Mouse (Mus musculus) intestine, postnatal 0 days (tissue): ENCODE data around the gene Jrkl. TPM values are rescaled to one million over a fixed set of nuclear protein-coding genes. Genes with fewer than 3 reads are reported as not detected.
A peak's percentile ranks its signal among the peaks of the same experiment; 100 is the strongest.

ENCODE experiments used
- ATAC-seq: fragments of 200-750 bp; cut with Nextera tagmentation; 2 replicates; pipeline ENCODE4 v1.8.0; 2017; ENCODE audit warnings: mild to moderate bottlenecking, moderate TSS enrichment, moderate library complexity
- H3K27ac ChIP-seq: fragments of 300-500 bp; sonication (generic); 2 replicates; pipeline ENCODE4 v1.5.1; 2014; ENCODE audit warnings: mild to moderate bottlenecking, low read depth, low read length, moderate library complexity
- H3K27me3 ChIP-seq: fragments of 300-500 bp; sonication (generic); replicated peaks from 2 replicates; pipeline ENCODE4 v1.6.1; 2014; ENCODE audit warnings: low read length, mixed read lengths; ENCODE audit not compliant: control insufficient read depth, insufficient read depth
- H3K36me3 ChIP-seq: fragments of 300-500 bp; sonication (generic); 2 replicates; pipeline ENCODE4 v1.6.1; 2014; ENCODE audit warnings: mild to moderate bottlenecking, moderate library complexity; ENCODE audit not compliant: control insufficient read depth, insufficient read depth
- H3K4me1 ChIP-seq: fragments of 300-500 bp; sonication (generic); replicated peaks from 2 replicates; pipeline ENCODE4 v1.6.1; 2014; ENCODE audit warnings: antibody characterized with exemption, low read length, mixed read lengths; ENCODE audit not compliant: control insufficient read depth, insufficient read depth
- H3K4me2 ChIP-seq: fragments of 300-500 bp; sonication (generic); replicated peaks from 2 replicates; pipeline ENCODE4 v1.6.1; 2014; ENCODE audit warnings: low read depth, mild to moderate bottlenecking, moderate library complexity
- H3K4me3 ChIP-seq: fragments of 300-500 bp; sonication (generic); 2 replicates; pipeline ENCODE4 v1.5.1; 2014; ENCODE audit warnings: low read depth, low read length
- H3K9ac ChIP-seq: fragments of 300-500 bp; sonication (generic); 2 replicates; pipeline ENCODE4 v1.6.1; 2014; ENCODE audit warnings: mild to moderate bottlenecking, low read depth, low read length
- H3K9me3 ChIP-seq: fragments of 300-500 bp; sonication (generic); 2 replicates; pipeline ENCODE4 v1.6.1; 2016; ENCODE audit warnings: mixed run types; ENCODE audit not compliant: control insufficient read depth
- CTCF ChIP-seq: sonication (generic); IDR thresholded peaks from 2 replicates; pipeline ENCODE4 v1.5.1; 2016; ENCODE audit warnings: low read depth, mild to moderate bottlenecking, control low read depth, antibody characterized with exemption, moderate library complexity
- WGBS: fragments of 180-500 bp; shearing (Covaris S2); extraction: QIAGEN DNeasy Blood & Tissue Kit; methylation state at CpG from one replicate; pipeline ENCODE4 v1.1.7; 2014; 5-methylcytosine and 5-hydroxymethylcytosine counted together
- polyA plus RNA-seq: library from polyadenylated mRNA; unstranded; fragments of >200 nt; fragmentation: Nextera tagmentation; extraction: Ambion mirVana; gene quantifications from 2 replicates; pipeline ENCODE4 v1.2.1, GENCODE M21; 2015

The Jrkl gene
- polyA plus RNA-seq, 1 experiment from 2014 or later, result 6.9 TPM

GRCm38 (mm10) chr9:13248104-13248503 lies 2.5 kb upstream of the Jrkl start:
- H3K27ac ChIP-seq, result no peak overlapping the region
- H3K27me3 ChIP-seq, result no peaks in the 10 kb centered on the region
- no peak for ATAC-seq
- no peaks in the 10 kb centered on the region; the same call in 1 of the 2 replicates for H3K36me3 ChIP-seq
- peak overlapping the region; percentile 89; the same call in 1 of the 2 replicates for H3K4me2 ChIP-seq
- no peak overlapping the region for H3K9ac ChIP-seq
- H3K4me1 ChIP-seq, result peaks cover 4% of the 10 kb centered on the region; the same call in 1 of the 2 replicates
- no peak overlapping the region for H3K4me3 ChIP-seq
- 94% methylated on average over 4 of the region's 4 CpGs for WGBS
- H3K9me3 ChIP-seq, result no peaks in the 10 kb centered on the region
- no peak for TF ChIP-seq CTCF

- Histone ChIP-seq H3K4me1 (peaks cover 4% of the 10 kb centered on the region; the same call in 1 of the 2 replicates), H3K27ac (peak within 1 kb of the TSS; percentile 80), H3K36me3 (no peaks in the 10 kb centered on the region), H3K9ac (peak within 1 kb of the TSS; percentile 60), H3K4me2 (peak within 1 kb of the TSS; percentile 89), H3K4me3 (peak within 1 kb of the TSS; percentile 66), H3K9me3 (no peaks in the 10 kb centered on the region), H3K27me3 (no peaks in the 10 kb centered on the region)
- 0 out of 2 replicates have a peak, but pooled peaks have one; percentile 8 for TF ChIP-seq CTCF
- peak; percentile 100 for ATAC-seq
- 3% methylated on average over 25 of the region's 39 CpGs for WGBS
Measured at GRCm38 (mm10) chr9:13246815-13247638, 1.4 kb upstream of the Jrkl start, which contains the start of gene Ccdc82. Gene Ccdc82, plus strand, starts transcription at chr9:13246955.

- Histone ChIP-seq H3K9ac (no peak overlapping the region), H3K27ac (no peak overlapping the region), H3K4me2 (no peak overlapping the region), H3K4me1 (peaks cover 4% of the 10 kb centered on the region; the same call in 1 of the 2 replicates), H3K9me3 (no peaks in the 10 kb centered on the region), H3K36me3 (no peaks in the 10 kb centered on the region), H3K27me3 (no peaks in the 10 kb centered on the region), H3K4me3 (no peak overlapping the region)
- TF ChIP-seq CTCF, result peak; percentile 73
- no peak for ATAC-seq
Measured at GRCm38 (mm10) chr9:13242321-13242720, 3.3 kb downstream of the Jrkl start.

GRCm38 (mm10) chr9:13231545-13232216 lies 13.9 kb downstream of the Jrkl start:
- H3K4me2 ChIP-seq, result no peak overlapping the region
- peak; percentile 85 for TF ChIP-seq CTCF
- no peak for ATAC-seq
- 16% methylated on average over 5 of the region's 5 CpGs for WGBS
- no peaks in the 10 kb centered on the region for H3K9me3 ChIP-seq
- no peak overlapping the region for H3K4me3 ChIP-seq
- H3K9ac ChIP-seq, result no peak overlapping the region
- H3K4me1 ChIP-seq, result no peaks in the 10 kb centered on the region
- H3K27ac ChIP-seq, result no peak overlapping the region
- no peaks in the 10 kb centered on the region for H3K36me3 ChIP-seq
- no peaks in the 10 kb centered on the region for H3K27me3 ChIP-seq

GRCm38 (mm10) chr9:13230553-13230952 lies 15.1 kb downstream of the Jrkl start:
- no peak for TF ChIP-seq CTCF
- Histone ChIP-seq H3K27ac (no peak overlapping the region), H3K36me3 (no peaks in the 10 kb centered on the region), H3K9me3 (no peaks in the 10 kb centered on the region), H3K4me3 (no peak overlapping the region), H3K4me2 (no peak overlapping the region), H3K9ac (no peak overlapping the region), H3K27me3 (no peaks in the 10 kb centered on the region), H3K4me1 (no peaks in the 10 kb centered on the region)
- 8% methylated on average over 4 of the region's 4 CpGs for WGBS
- no peak for ATAC-seq

- Histone ChIP-seq H3K36me3 (no peaks in the 10 kb centered on the region), H3K9ac (no peak overlapping the region), H3K4me1 (no peaks in the 10 kb centered on the region), H3K27ac (no peak overlapping the region), H3K9me3 (no peaks in the 10 kb centered on the region), H3K27me3 (no peaks in the 10 kb centered on the region), H3K4me2 (no peak overlapping the region), H3K4me3 (no peak overlapping the region)
- no peak for ATAC-seq
- TF ChIP-seq CTCF, result no peak
- WGBS, result 81% methylated on average over 1 of the region's 1 CpGs
Measured at GRCm38 (mm10) chr9:13225872-13226271, 19.8 kb downstream of the Jrkl start.
